Mouse (Mus musculus) heart, embryonic 14.5 days (tissue): ENCODE data around the gene Klhl22. TPM values are rescaled to one million over a fixed set of nuclear protein-coding genes. Genes with fewer than 3 reads are reported as not detected.

Experiments
- ATAC-seq: fragments of 200-750 bp; cut with Nextera tagmentation; 2 replicates; pipeline ENCODE4 v1.8.0; 2017; ENCODE audit warnings: low read depth, moderate TSS enrichment; ENCODE audit not compliant: insufficient number of reproducible peaks, insufficient read depth, low FRiP score
- H3K27ac ChIP-seq, 2 experiments: fragments of 200-500 bp in 1 of 2; fragments of 300-500 bp in 1 of 2; sonication (generic) in 1 of 2; replicated peaks in 1 of 2; 2 replicates each; pipeline ENCODE4 v1.5.1; 2012 to 2014; ENCODE audit warnings: low read depth in 2 of 2, low read length in 2 of 2, control low read depth in 1 of 2, mild to moderate bottlenecking in 1 of 2, mixed read lengths in 1 of 2; ENCODE audit not compliant: control insufficient read depth in 1 of 2, insufficient read depth in 1 of 2
- H3K27me3 ChIP-seq: fragments of 300-500 bp; sonication (generic); 2 replicates; pipeline ENCODE4 v1.6.1; 2014; ENCODE audit warnings: mild to moderate bottlenecking, low read length, control low read depth; ENCODE audit not compliant: control insufficient read depth, insufficient read depth
- H3K36me3 ChIP-seq: fragments of 300-500 bp; sonication (generic); 2 replicates; pipeline ENCODE4 v1.6.1; 2014; ENCODE audit warnings: mild to moderate bottlenecking, control low read depth, low read length, mixed read lengths; ENCODE audit not compliant: control insufficient read depth, insufficient read depth
- H3K4me1 ChIP-seq, 2 experiments: fragments of 200-500 bp in 1 of 2; fragments of 300-500 bp in 1 of 2; sonication (generic) in 1 of 2; 2 replicates each; pipeline ENCODE4 v1.6.1; 2012 to 2014; ENCODE audit warnings: low read length in 2 of 2, control low read depth in 1 of 2, mixed read lengths in 1 of 2; ENCODE audit not compliant: control insufficient read depth in 2 of 2, insufficient read depth in 2 of 2
- H3K4me2 ChIP-seq: fragments of 300-500 bp; sonication (generic); 2 replicates; pipeline ENCODE4 v1.6.1; 2014; ENCODE audit warnings: mild to moderate bottlenecking, low read length
- H3K4me3 ChIP-seq, 2 experiments: fragments of 200-500 bp in 1 of 2; fragments of 300-500 bp in 1 of 2; sonication (generic) in 1 of 2; 2 replicates each; pipeline ENCODE4 v1.5.1; 2012 to 2014; ENCODE audit warnings: low read length in 2 of 2, mild to moderate bottlenecking in 2 of 2, control low read depth in 1 of 2, low read depth in 1 of 2, moderate library complexity in 1 of 2; ENCODE audit not compliant: control insufficient read depth in 1 of 2, insufficient read depth in 1 of 2
- H3K9ac ChIP-seq: fragments of 300-500 bp; sonication (generic); 2 replicates; pipeline ENCODE4 v1.6.1; 2014; ENCODE audit warnings: mild to moderate bottlenecking, low read length
- H3K9me3 ChIP-seq: fragments of 300-500 bp; sonication (generic); 2 replicates; pipeline ENCODE4 v1.6.1; 2016; ENCODE audit warnings: low read length, control low read depth; ENCODE audit not compliant: control insufficient read depth
- WGBS: fragments of 180-500 bp; shearing (Covaris S2); extraction: QIAGEN DNeasy Blood & Tissue Kit; methylation state at CpG from one replicate; pipeline ENCODE4 v1.1.7; 2014; 5-methylcytosine and 5-hydroxymethylcytosine counted together
- polyA plus RNA-seq: library from polyadenylated mRNA; unstranded; fragments of >200 nt; fragmentation: Nextera tagmentation; extraction: Ambion mirVana; gene quantifications from 2 replicates; pipeline ENCODE4 v1.2.1, GENCODE M21; 2014

Gene Klhl22
- 42.0 and 43.6 TPM in 2 replicates for polyA plus RNA-seq

- Histone ChIP-seq H3K4me2 (peak within 1 kb of the TSS; percentile 96), H3K9ac (peak within 1 kb of the TSS; percentile 93), H3K4me1 (peaks cover 2 to 20% of the 10 kb centered on the region in 2 experiments; a peak in 3 of 4 replicates), H3K9me3 (no peaks in the 10 kb centered on the region), H3K36me3 (peaks cover 9% of the 10 kb centered on the region), H3K4me3 (peak within 1 kb of the TSS; percentile 46 to 67), H3K27ac (peak within 1 kb of the TSS; percentile 51 to 72), H3K27me3 (no peaks in the 10 kb centered on the region)
- ATAC-seq = peak; percentile 92
- WGBS = 1% methylated on average over 28 of the region's 28 CpGs
These were observed at the start of gene Klhl22 for GRCm38 (mm10) chr16:17759344-17759773. Klhl22 (plus strand) TSS chr16:17759618.

- Histone ChIP-seq H3K4me3 (no peak overlapping the region), H3K36me3 (no peaks in the 10 kb centered on the region), H3K4me1 (peaks cover 3 to 20% of the 10 kb centered on the region in 2 experiments; a peak in 2 of 4 replicates), H3K4me2 (no peak overlapping the region), H3K27ac (no peak overlapping the region), H3K9me3 (no peaks in the 10 kb centered on the region), H3K9ac (no peak overlapping the region), H3K27me3 (no peaks in the 10 kb centered on the region)
- ATAC-seq = no peak
- 70% methylated on average over 1 of the region's 1 CpGs for WGBS
These were observed 41.6 kb upstream of the Klhl22 start for GRCm38 (mm10) chr16:17717791-17718190.

GRCm38 (mm10) chr16:17721114-17721808 is 38.2 kb upstream of the Klhl22 start:
- no peak for ATAC-seq
- Histone ChIP-seq H3K9ac (peak overlapping the region; percentile 90), H3K27me3 (no peaks in the 10 kb centered on the region), H3K4me2 (peak overlapping the region; percentile 83), H3K9me3 (no peaks in the 10 kb centered on the region), H3K4me3 (peak overlapping the region; percentile 67 to 69; a peak in 3 of 4 replicates), H3K4me1 (peaks cover 3 to 20% of the 10 kb centered on the region in 2 experiments; a peak in 2 of 4 replicates), H3K27ac (no peak overlapping the region), H3K36me3 (no peaks in the 10 kb centered on the region)
- WGBS = 62% methylated on average over 9 of the region's 9 CpGs

- H3K4me3 ChIP-seq = peak overlapping the region; percentile 67 to 69
- H3K27me3 ChIP-seq = no peaks in the 10 kb centered on the region
- 0 out of 2 replicates have a peak, but pooled peaks have one; percentile 7 for ATAC-seq
- H3K36me3 ChIP-seq = no peaks in the 10 kb centered on the region
- peak overlapping the region; percentile 83 for H3K4me2 ChIP-seq
- H3K4me1 ChIP-seq = peaks cover 3 to 20% of the 10 kb centered on the region in 2 experiments; a peak in 3 of 4 replicates
- no peaks in the 10 kb centered on the region for H3K9me3 ChIP-seq
- WGBS = 1% methylated on average over 10 of the region's 10 CpGs
- H3K27ac ChIP-seq = peak overlapping the region; percentile 82 to 87; a peak in 3 of 4 replicates
- H3K9ac ChIP-seq = peak overlapping the region; percentile 90
These were observed 37.5 kb upstream of the Klhl22 start for GRCm38 (mm10) chr16:17721822-17722460.

- Histone ChIP-seq H3K36me3 (no peaks in the 10 kb centered on the region), H3K27ac (peak overlapping the region; percentile 82 to 87), H3K27me3 (no peaks in the 10 kb centered on the region), H3K4me2 (peak overlapping the region; percentile 83), H3K9ac (peak overlapping the region; percentile 90), H3K4me1 (peaks cover 3 to 17% of the 10 kb centered on the region in 2 experiments; a peak in 3 of 4 replicates), H3K4me3 (peak overlapping the region; percentile 67 to 69), H3K9me3 (no peaks in the 10 kb centered on the region)
- peak; percentile 81 for ATAC-seq
- WGBS = 2% methylated on average over 44 of the region's 44 CpGs
These were observed 36.7 kb upstream of the Klhl22 start for GRCm38 (mm10) chr16:17722461-17723324.

- 78% methylated on average over 1 of the region's 1 CpGs for WGBS
These were observed 36.1 kb upstream of the Klhl22 start for GRCm38 (mm10) chr16:17723325-17723626.

GRCm38 (mm10) chr16:17724448-17724847 is 35.0 kb upstream of the Klhl22 start:
- no peak overlapping the region for H3K27ac ChIP-seq
- H3K9ac ChIP-seq = no peak overlapping the region
- H3K9me3 ChIP-seq = no peaks in the 10 kb centered on the region
- no peaks in the 10 kb centered on the region for H3K27me3 ChIP-seq
- peaks cover 3 to 17% of the 10 kb centered on the region in 2 experiments; a peak in 3 of 4 replicates for H3K4me1 ChIP-seq
- H3K36me3 ChIP-seq = no peaks in the 10 kb centered on the region
- H3K4me3 ChIP-seq = no peak overlapping the region
- 93% methylated on average over 3 of the region's 3 CpGs for WGBS
- ATAC-seq = no peak
- no peak overlapping the region for H3K4me2 ChIP-seq

More at GRCm38 (mm10) chr16:17723325-17723626, 36.1 kb upstream of the Klhl22 start:
- Histone ChIP-seq H3K27ac (peak overlapping the region in 1 of 2 experiments; percentile 37; a peak in 1 of 4 replicates), H3K4me3 (0 out of 4 replicates have a peak overlapping the region, but pooled peaks of 1 of the 2 experiments have one; percentile 69), H3K4me1 (peaks cover 3 to 17% of the 10 kb centered on the region in 2 experiments; a peak in 3 of 4 replicates), H3K4me2 (peak overlapping the region; percentile 49), H3K27me3 (no peaks in the 10 kb centered on the region), H3K9ac (no peak overlapping the region), H3K36me3 (no peaks in the 10 kb centered on the region), H3K9me3 (no peaks in the 10 kb centered on the region)
- ATAC-seq = no peak
